Mouse (Mus musculus): Measurements from ENCODE around the gene Sesn1.

Gene Sesn1

GRCm38 (mm10) chr10:41875624-41876023, 65.9 kb downstream of the Sesn1 start:
- no peak for DNase-seq

- no peak for DNase-seq
These were observed 68.6 kb downstream of the Sesn1 start for GRCm38 (mm10) chr10:41878344-41878743.

- peak; percentile 69 to 76 for DNase-seq
These were observed 69.9 kb downstream of the Sesn1 start for GRCm38 (mm10) chr10:41879675-41880074.

GRCm38 (mm10) chr10:41880206-41880605, 70.5 kb downstream of the Sesn1 start:
- DNase-seq = peak; percentile 61 to 75

GRCm38 (mm10) chr10:41880777-41881176, 71.0 kb downstream of the Sesn1 start:
- no peak for DNase-seq

- DNase-seq = no peak
These were observed 71.7 kb downstream of the Sesn1 start for GRCm38 (mm10) chr10:41881438-41881837.

GRCm38 (mm10) chr10:41883741-41884575, 74.2 kb downstream of the Sesn1 start:
- no peak for DNase-seq

GRCm38 (mm10) chr10:41887080-41887821, 77.5 kb downstream of the Sesn1 start:
- DNase-seq = peak; percentile 100

GRCm38 (mm10) chr10:41888365-41888941, 78.7 kb downstream of the Sesn1 start:
- DNase-seq = peak; percentile 50 to 66

- DNase-seq = no peak
These were observed 79.8 kb downstream of the Sesn1 start for GRCm38 (mm10) chr10:41889566-41889965.

GRCm38 (mm10) chr10:41890537-41890936, 80.8 kb downstream of the Sesn1 start:
- no peak for DNase-seq

- DNase-seq = no peak
These were observed 81.6 kb downstream of the Sesn1 start for GRCm38 (mm10) chr10:41891312-41891711.

GRCm38 (mm10) chr10:41893433-41894411, 84.0 kb downstream of the Sesn1 start:
- no peak for DNase-seq

- DNase-seq = no peak
These were observed 86.7 kb downstream of the Sesn1 start for GRCm38 (mm10) chr10:41896425-41896824.

GRCm38 (mm10) chr10:41896865-41897264, 87.1 kb downstream of the Sesn1 start:
- DNase-seq = no peak

- no peak for DNase-seq
These were observed 91.7 kb downstream of the Sesn1 start for GRCm38 (mm10) chr10:41901456-41901855.

- peak; percentile 89 to 91 for DNase-seq
These were observed 92.1 kb downstream of the Sesn1 start for GRCm38 (mm10) chr10:41901864-41902263.

GRCm38 (mm10) chr10:41907473-41907872, 97.7 kb downstream of the Sesn1 start:
- DNase-seq = peak; percentile 49 to 51

GRCm38 (mm10) chr10:41907950-41908349, 98.2 kb downstream of the Sesn1 start:
- DNase-seq = peak; percentile 71 to 76

GRCm38 (mm10) chr10:41908899-41909298, 99.2 kb downstream of the Sesn1 start:
- peak; percentile 42 to 48 for DNase-seq

GRCm38 (mm10) chr10:41912290-41912994, 102.7 kb downstream of the Sesn1 start:
- no peak for DNase-seq

- DNase-seq = peak in 1 of 2 experiments; percentile 57
These were observed 117.0 kb downstream of the Sesn1 start for GRCm38 (mm10) chr10:41926726-41927125.

Measured in cerebellum, postnatal 10 days (tissue).